Mouse (Mus musculus) stomach, postnatal 0 days (tissue): ENCODE measurements around the gene Mfsd7a.

Source experiments
- CTCF ChIP-seq: IDR thresholded peaks from 2 replicates; pipeline ENCODE4 v1.5.1; 2016; ENCODE audit warnings: antibody characterized with exemption, low read depth, mild to moderate bottlenecking, moderate library complexity
- EP300 ChIP-seq: optimal IDR thresholded peaks from 2 replicates; pipeline ENCODE3; 2016; ENCODE audit warnings: antibody characterized with exemption

GRCm38 (mm10) chr5:108446973-108447372 lies 1.7 kb downstream of the Mfsd7a start:
- no peak for TF ChIP-seq CTCF
- no peak for TF ChIP-seq EP300
